Mouse (Mus musculus) G1E (cell line): ENCODE results near the gene Slco1b2. TPM values are rescaled to one million over a fixed set of nuclear protein-coding genes. Genes with fewer than 3 reads are reported as not detected.

Experiments used
- ATAC-seq: 2 replicates; pipeline ENCODE4 v1.8.0; 2016; ENCODE audit warnings: mild to moderate bottlenecking; ENCODE audit not compliant: insufficient number of reproducible peaks, poor library complexity, low FRiP score, severe bottlenecking; ENCODE audit errors: extremely low read depth
- DNase-seq: peaks from one replicate; pipeline ENCODE4 v3.0.0; 2012; ENCODE audit warnings: low spot score
- H3K27me3 ChIP-seq: 2 replicates; pipeline ENCODE4 v1.6.1; 2012; ENCODE audit warnings: mild to moderate bottlenecking, low read length, inconsistent platforms; ENCODE audit not compliant: insufficient read depth
- H3K36me3 ChIP-seq: replicated peaks from 2 replicates; pipeline ENCODE3; 2012; ENCODE audit warnings: mild to moderate bottlenecking, inconsistent platforms
- H3K4me1 ChIP-seq: 2 replicates; pipeline ENCODE4 v1.6.1; 2012; ENCODE audit warnings: low read depth, low read length, inconsistent platforms, mixed read lengths; ENCODE audit not compliant: insufficient read depth
- H3K4me3 ChIP-seq: 2 replicates; pipeline ENCODE4 v1.5.1; 2012; ENCODE audit warnings: low read depth, mild to moderate bottlenecking, inconsistent platforms, low read length, moderate library complexity, mixed read lengths
- H3K9me3 ChIP-seq: replicated peaks from 2 replicates; pipeline ENCODE4 v1.6.1; 2012; ENCODE audit warnings: inconsistent platforms
- CTCF ChIP-seq: IDR thresholded peaks from 2 replicates; pipeline ENCODE4 v1.5.1; 2012; ENCODE audit warnings: low read depth, low read length, inconsistent platforms, mixed read lengths
- GATA1 ChIP-seq: IDR thresholded peaks from 2 replicates; pipeline ENCODE4 v1.6.1; 2012; ENCODE audit warnings: borderline replicate concordance, low read length, inconsistent platforms, mixed read lengths
- GATA2 ChIP-seq: IDR thresholded peaks from 2 replicates; pipeline ENCODE4 v1.6.1; 2012; ENCODE audit warnings: low read depth, low read length, inconsistent platforms, borderline replicate concordance
- POLR2AphosphoS5 ChIP-seq: IDR thresholded peaks from 2 replicates; pipeline ENCODE4 v1.6.1; 2012; ENCODE audit warnings: low read depth, low read length, inconsistent platforms; ENCODE audit not compliant: insufficient replicate concordance
- TAL1 ChIP-seq: conservative IDR thresholded peaks from 2 replicates; pipeline ENCODE4 v1.6.1; 2012; ENCODE audit warnings: low read depth, low read length, inconsistent platforms, mixed read lengths
- polyA plus RNA-seq: library from polyadenylated mRNA; stranded (reverse); fragments of >175 nt; gene quantifications from 2 replicates; pipeline ENCODE4 v1.2.3, GENCODE M21; 2012
- total RNA-seq, 2 experiments: library from RNA; stranded (forward) in 1 of 2; stranded (reverse) in 1 of 2; fragments of 200-1000 nt in 1 of 2; fragments of >200 nt in 1 of 2; fragmentation: Nextera tagmentation in 1 of 2; gene quantifications; 2 replicates each; pipeline ENCODE4 v1.2.3; 2014 to 2017

Gene Slco1b2
- total and polyA plus RNA-seq, 3 experiments, result 0.11 TPM; not detected in 2

DNA sequence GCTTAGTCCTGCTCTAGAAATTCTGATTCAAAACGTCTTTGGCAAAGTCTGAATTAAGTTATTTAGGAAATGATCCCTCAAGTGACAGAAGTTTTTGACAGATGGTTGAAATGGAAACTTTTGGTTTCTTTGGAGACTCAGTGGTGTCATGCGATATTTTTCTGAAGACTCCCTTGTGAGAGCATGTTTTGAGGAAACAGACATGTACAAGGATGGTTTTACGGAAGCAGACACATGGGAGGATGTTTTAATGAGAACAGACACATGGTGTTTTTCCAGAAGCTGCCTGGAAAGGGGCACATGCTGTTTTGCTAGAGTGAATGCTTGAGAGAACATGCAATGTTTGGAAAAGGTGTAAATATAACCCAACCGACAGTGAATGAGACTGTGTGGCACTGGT lies 57.7 kb downstream of the Slco1b2 start:
- no peak for TF ChIP-seq CTCF
- no peak for TF ChIP-seq GATA1
- no peak for TF ChIP-seq GATA2
- no peak for TF ChIP-seq TAL1
- Histone ChIP-seq H3K4me1 (no peaks in the 10 kb centered on the region), H3K4me3 (no peak overlapping the region), H3K9me3 (no peaks in the 10 kb centered on the region), H3K36me3 (no peaks in the 10 kb centered on the region), H3K27me3 (no peaks in the 10 kb centered on the region)
- ATAC-seq (no peak), DNase-seq (no peak)

DNA sequence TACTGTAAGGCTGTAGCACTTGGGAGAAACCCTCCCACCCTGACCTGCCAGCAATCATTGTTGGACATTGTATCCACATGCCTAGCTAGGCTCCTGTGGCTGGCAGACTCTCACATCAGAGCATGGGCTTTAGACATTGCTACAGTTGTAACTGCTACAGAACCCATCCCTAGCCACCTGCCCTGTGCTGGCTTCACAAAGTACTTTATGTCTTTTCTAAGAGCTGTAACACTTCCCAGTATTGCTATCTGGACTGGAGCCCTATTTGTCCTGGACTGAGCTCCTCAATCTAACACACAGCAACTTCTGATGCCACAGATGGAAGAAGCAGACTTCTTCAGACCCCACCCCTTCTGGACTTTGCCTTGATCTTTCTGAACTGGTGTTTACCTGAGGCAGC lies 61.9 kb downstream of the Slco1b2 start:
- ATAC-seq, result no peak
- TF ChIP-seq CTCF (no peak), POLR2AphosphoS5 (no peak), GATA1 (no peak), GATA2 (no peak), TAL1 (no peak)
- Histone ChIP-seq H3K4me1 (no peaks in the 10 kb centered on the region), H3K36me3 (no peaks in the 10 kb centered on the region), H3K9me3 (no peaks in the 10 kb centered on the region), H3K27me3 (no peaks in the 10 kb centered on the region), H3K4me3 (no peak overlapping the region)
- DNase-seq, result no peak

Other genes with a start within 250 kb of the Slco1b2 start
- not detected in 2 replicates for gene Slco1c1, start 105.2 kb upstream of the Slco1b2 start, total RNA-seq (2014; fragmentation: Nextera tagmentation)
- 0.11 TPM in 1 of 2 replicates, not detected in the other for gene Slco1c1, start 105.2 kb upstream of the Slco1b2 start, total RNA-seq (2017)
- not detected in 2 replicates for gene Slco1c1, start 105.2 kb upstream of the Slco1b2 start, polyA plus RNA-seq
- not detected in 2 replicates for gene Gm5724, start 144.3 kb downstream of the Slco1b2 start, total RNA-seq (2014; fragmentation: Nextera tagmentation)
- gene Gm5724, start 144.3 kb downstream of the Slco1b2 start, total RNA-seq (2017), result not detected in 2 replicates
- not detected in 2 replicates for gene Gm5724, start 144.3 kb downstream of the Slco1b2 start, polyA plus RNA-seq
- not detected in 2 replicates for gene Slco1a4, start 226.7 kb downstream of the Slco1b2 start, total RNA-seq (2014; fragmentation: Nextera tagmentation)
- gene Slco1a4, start 226.7 kb downstream of the Slco1b2 start, total RNA-seq (2017), result 0.06 and 0.16 TPM in 2 replicates
- not detected in 2 replicates for gene Slco1a4, start 226.7 kb downstream of the Slco1b2 start, polyA plus RNA-seq